26 mouse cellular contexts compared by ENCODE assay signal in genomic region chr5:32033185-32033584, GRCm38 (mm10).
DNase-seq lines count a peak whose midpoint lies in the region; ATAC-seq and TF ChIP-seq lines count a peak whose summit lies in the region.
"Had no signal": no experiment of that assay in that cellular context is flagged by ENCODE, and none has a peak within 500 bp of the region (broad histone marks: within the 10 kb centered on the region; RNA-seq: fewer than 3 reads in every experiment).

No protein-coding gene starts in this region.

- H3K4me3 ChIP-seq in gastrocnemius, adult 2 months: no peak overlapping the region
- H3K4me3 ChIP-seq in liver, embryonic 11.5 days (ENCODE audit: low read depth, low read length): no peak overlapping the region
- no peak overlapping the region for H3K4me3 ChIP-seq in small intestine, adult 2 months (ENCODE audit: low read depth, low read length)
- H3K4me3 ChIP-seq: embryonic facial prominence, embryonic 13.5 days; heart, embryonic 15.5 days; hindbrain, embryonic 13.5 days; limb, embryonic 10.5 days; lung, embryonic 15.5 days; midbrain, embryonic 13.5 days had no signal

- intact Hi-C loops in gastrocnemius, adult 2 months (cut with DNase I): no loop called here

- H3K4me1 ChIP-seq in liver, embryonic 11.5 days (replicated peaks; ENCODE audit: control insufficient read depth, insufficient read depth, low read length): peaks cover 4% of the 10 kb centered on the region; the same call in 1 of the 2 replicates
- peaks cover 35% of the 10 kb centered on the region for H3K4me1 ChIP-seq in small intestine, adult 2 months (ENCODE audit: control insufficient read depth, insufficient read depth, insufficient read length, low read length)
- H3K4me1 ChIP-seq: embryonic facial prominence, embryonic 13.5 days; hindbrain, embryonic 13.5 days; midbrain, embryonic 13.5 days had no signal

- H3K9ac ChIP-seq in liver, embryonic 11.5 days (ENCODE audit: low read depth, low read length): no peak overlapping the region
- H3K9ac ChIP-seq: embryonic facial prominence, embryonic 13.5 days; heart, embryonic 15.5 days; hindbrain, embryonic 13.5 days; lung, embryonic 15.5 days; midbrain, embryonic 13.5 days had no signal

- no peaks in the 10 kb centered on the region for H3K27me3 ChIP-seq in liver, embryonic 11.5 days (replicated peaks; ENCODE audit: control insufficient read depth, insufficient read depth, low read length)
- no peaks in the 10 kb centered on the region for H3K27me3 ChIP-seq in small intestine, adult 2 months (ENCODE audit: control insufficient read depth, insufficient read depth, low read length)
- H3K27me3 ChIP-seq: embryonic facial prominence, embryonic 13.5 days; heart, embryonic 15.5 days; hindbrain, embryonic 13.5 days; lung, embryonic 15.5 days; midbrain, embryonic 13.5 days had no signal

- no peak overlapping the region for H3K4me2 ChIP-seq in liver, embryonic 11.5 days
- H3K4me2 ChIP-seq: embryonic facial prominence, embryonic 13.5 days; heart, embryonic 15.5 days; hindbrain, embryonic 13.5 days; lung, embryonic 15.5 days; midbrain, embryonic 13.5 days had no signal

- DNase-seq in gastrocnemius, adult 2 months: no peak
- DNase-seq in gastrocnemius, adult 8-10 months (ENCODE audit: low spot score in 2 of 2): no peak
- no peak for DNase-seq in liver, embryonic 11.5 days (ENCODE audit: low spot score)
- no peak for DNase-seq in urinary bladder, postnatal 4 days (ENCODE audit: low spot score in 2 of 2)
- DNase-seq in adrenal gland, postnatal 14 days: no peak
- DNase-seq in urinary bladder, adult 18-20 months (ENCODE audit: low spot score in 2 of 2): no peak
- DNase-seq: cerebellum, adult 18-20 months; cerebellum, postnatal 25 days; embryo, embryonic 11 days; gastrocnemius, postnatal 14 days; heart, adult 11 months; heart, postnatal 36 days; kidney, adult 9 months; kidney, postnatal 14 days; right cerebral cortex, postnatal 25 days; thymus, adult 18-20 months; thymus, postnatal 36 days had no signal

- ATAC-seq in common myeloid progenitor, adult 5-6 weeks (replicated peaks; ENCODE audit: low read depth, poor library complexity, severe bottlenecking): 0 out of 2 replicates have a peak, but pooled peaks have one; percentile 11
- peak; percentile 68; the same call in 1 of the 2 replicates for ATAC-seq in liver, embryonic 11.5 days (replicated peaks; ENCODE audit: low FRiP score)
- ATAC-seq: forebrain, embryonic 14.5 days; midbrain, embryonic 13.5 days had no signal

- no peaks in the 10 kb centered on the region for H3K36me3 ChIP-seq in liver, embryonic 11.5 days (ENCODE audit: control insufficient read depth, insufficient read depth, low read length)
- no peaks in the 10 kb centered on the region for H3K36me3 ChIP-seq in small intestine, adult 2 months (ENCODE audit: control insufficient read depth, insufficient read depth, low read length)
- H3K36me3 ChIP-seq: embryonic facial prominence, embryonic 13.5 days; heart, embryonic 15.5 days; hindbrain, embryonic 13.5 days; limb, embryonic 10.5 days; lung, embryonic 15.5 days; midbrain, embryonic 13.5 days had no signal

- peak overlapping the region; percentile 61 for H3K27ac ChIP-seq in gastrocnemius, adult 2 months
- no peak overlapping the region for H3K27ac ChIP-seq in liver, embryonic 11.5 days (ENCODE audit: low read depth, low read length)
- H3K27ac ChIP-seq in small intestine, adult 2 months (ENCODE audit: insufficient read depth, low read depth, low read length): peak overlapping the region; percentile 97
- H3K27ac ChIP-seq: embryonic facial prominence, embryonic 13.5 days; heart, embryonic 15.5 days; hindbrain, embryonic 13.5 days; limb, embryonic 10.5 days; lung, embryonic 15.5 days; midbrain, embryonic 13.5 days had no signal

- no peak for TF ChIP-seq POLR2A in small intestine, adult 2 months (IDR thresholded peaks at IDR 0.05; ENCODE audit: low read depth, low read length)

- H3K9me3 ChIP-seq in liver, embryonic 11.5 days (ENCODE audit: control insufficient read depth, low read length): no peaks in the 10 kb centered on the region
- H3K9me3 ChIP-seq: embryonic facial prominence, embryonic 13.5 days; heart, embryonic 15.5 days; hindbrain, embryonic 13.5 days; limb, embryonic 10.5 days; lung, embryonic 15.5 days; midbrain, embryonic 13.5 days had no signal

- no peak for TF ChIP-seq CTCF in gastrocnemius, adult 2 months (IDR thresholded peaks at IDR 0.05)
- TF ChIP-seq CTCF in small intestine, adult 2 months (IDR thresholded peaks at IDR 0.05; ENCODE audit: extremely low read depth, insufficient read length, insufficient replicate concordance, low read depth, low read length): no peak

- 34% methylated on average over 4 of the region's 4 CpGs for WGBS in liver, embryonic 11.5 days
- 55% methylated on average over 4 of the region's 4 CpGs for WGBS in small intestine, adult 2 months
